Mouse (Mus musculus): Measurements from ENCODE around the gene Gnl3. TPM values are rescaled to one million over a fixed set of nuclear protein-coding genes. Genes with fewer than 3 reads are reported as not detected.

Gene Gnl3
- polyA plus RNA-seq (2015; fragmentation: Illumina TruSeq; extraction: RNeasy Lipid Tissue Mini Kit (QIAGEN cat#74804); ENCODE audit: insufficient read depth, low replicate concordance), result 151 TPM

DNA sequence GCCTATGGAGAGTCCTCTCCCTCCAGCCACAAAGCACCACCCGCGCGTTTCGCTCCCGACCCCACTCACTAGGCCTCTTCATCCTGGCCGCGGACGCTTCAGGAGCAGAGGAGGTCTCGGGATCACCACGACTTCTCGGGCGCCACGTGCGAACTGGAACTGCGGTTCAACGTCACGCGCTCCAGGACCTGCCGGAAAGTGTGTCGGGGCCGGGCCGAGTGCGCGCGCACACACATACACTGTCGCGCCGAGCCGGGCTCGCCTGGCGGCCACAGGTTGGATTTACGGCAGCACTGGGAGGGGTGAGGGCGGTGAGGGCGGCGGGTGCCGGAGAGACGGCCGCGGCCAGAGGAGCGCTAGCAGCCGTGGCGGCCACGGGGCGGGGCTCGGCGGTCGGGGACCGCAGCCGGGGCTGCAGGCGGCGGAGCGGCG is at the start of gene Gnl3, which contains the start of gene Pbrm1:
Gnl3 (minus strand) TSS at position 293 of the 432 bp plus-strand sequence.
Pbrm1 (plus strand) TSS at position 279 of the 432 bp plus-strand sequence.

DNA sequence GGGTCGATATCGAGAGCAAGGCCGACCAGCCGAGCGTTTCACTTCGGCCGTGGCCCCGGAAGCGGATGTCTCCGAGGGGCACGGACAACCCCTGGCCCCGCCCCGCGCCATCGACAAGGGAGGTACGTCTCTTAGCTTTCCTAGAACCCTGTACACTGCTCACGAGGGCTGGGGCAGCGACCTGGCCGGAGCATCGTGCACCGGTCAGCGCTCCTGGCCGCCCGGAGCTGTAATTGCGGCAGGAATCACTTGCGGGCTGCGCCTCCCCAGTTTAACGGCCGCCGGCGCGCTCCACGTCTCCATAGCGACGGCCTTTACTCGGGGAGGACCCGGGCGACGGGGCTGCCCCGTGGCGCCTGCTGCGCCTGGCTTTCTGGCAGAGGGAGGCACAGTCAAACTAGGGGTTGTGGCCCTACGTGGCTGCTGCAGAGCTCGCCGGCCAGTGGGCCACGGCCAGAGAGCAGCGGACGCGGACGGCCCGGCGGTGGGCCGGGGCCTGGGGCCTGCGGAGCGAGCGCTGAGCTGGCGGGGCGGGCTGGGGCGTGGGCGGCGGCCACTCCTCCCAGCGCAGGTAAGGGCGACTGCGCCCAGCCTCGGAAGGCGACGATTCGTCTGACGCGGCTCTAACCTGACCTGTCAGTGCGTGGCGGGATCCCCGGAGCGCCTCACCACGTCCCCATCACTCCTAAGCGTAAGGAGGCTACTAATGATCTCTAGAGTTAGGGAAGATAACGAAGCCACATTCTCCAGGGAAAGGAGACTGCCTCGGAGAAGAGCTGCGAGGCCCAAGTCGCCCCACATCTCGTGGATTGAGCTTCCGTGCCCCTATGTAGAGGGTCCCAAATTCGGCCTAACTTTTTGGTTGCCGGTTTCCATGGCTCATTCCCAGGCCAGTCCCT is 17.4 kb downstream of the Gnl3 start, which contains the start of the genes Glt8d1 and Spcs1:
Glt8d1 (plus strand) TSS at position 94 of the 899 bp plus-strand sequence.
Spcs1 (minus strand) TSS at position 366 of the 899 bp plus-strand sequence.

Other genes with a start within 250 kb of the Gnl3 start
- gene Tmem110, start 193.6 kb downstream of the Gnl3 start, polyA plus RNA-seq (2015; fragmentation: Illumina TruSeq; extraction: RNeasy Lipid Tissue Mini Kit (QIAGEN cat#74804); ENCODE audit: insufficient read depth, low replicate concordance), result 14.4 TPM
- 5.7 TPM for gene Mustn1, start 140.0 kb downstream of the Gnl3 start, polyA plus RNA-seq (2015; fragmentation: Illumina TruSeq; extraction: RNeasy Lipid Tissue Mini Kit (QIAGEN cat#74804); ENCODE audit: insufficient read depth, low replicate concordance)
- gene Itih4, start 132.7 kb downstream of the Gnl3 start, polyA plus RNA-seq (2015; fragmentation: Illumina TruSeq; extraction: RNeasy Lipid Tissue Mini Kit (QIAGEN cat#74804); ENCODE audit: insufficient read depth, low replicate concordance), result 0.52 TPM
- 2.7 TPM for gene Itih3, start 95.4 kb downstream of the Gnl3 start, polyA plus RNA-seq (2015; fragmentation: Illumina TruSeq; extraction: RNeasy Lipid Tissue Mini Kit (QIAGEN cat#74804); ENCODE audit: insufficient read depth, low replicate concordance)
- not detected for gene Itih1, start 75.9 kb downstream of the Gnl3 start, polyA plus RNA-seq (2015; fragmentation: Illumina TruSeq; extraction: RNeasy Lipid Tissue Mini Kit (QIAGEN cat#74804); ENCODE audit: insufficient read depth, low replicate concordance)
- gene Nek4, start 67.8 kb downstream of the Gnl3 start, polyA plus RNA-seq (2015; fragmentation: Illumina TruSeq; extraction: RNeasy Lipid Tissue Mini Kit (QIAGEN cat#74804); ENCODE audit: insufficient read depth, low replicate concordance), result 9.1 TPM
- gene Glt8d1, start 17.8 kb downstream of the Gnl3 start, polyA plus RNA-seq (2015; fragmentation: Illumina TruSeq; extraction: RNeasy Lipid Tissue Mini Kit (QIAGEN cat#74804); ENCODE audit: insufficient read depth, low replicate concordance), result 61.0 TPM
- gene Spcs1, start 17.5 kb downstream of the Gnl3 start, polyA plus RNA-seq (2015; fragmentation: Illumina TruSeq; extraction: RNeasy Lipid Tissue Mini Kit (QIAGEN cat#74804); ENCODE audit: insufficient read depth, low replicate concordance), result 271 TPM
- 58.5 TPM for gene Pbrm1, start within 50 bp of the Gnl3 start, polyA plus RNA-seq (2015; fragmentation: Illumina TruSeq; extraction: RNeasy Lipid Tissue Mini Kit (QIAGEN cat#74804); ENCODE audit: insufficient read depth, low replicate concordance)
- 17.8 TPM for gene Smim4, start 109.8 kb upstream of the Gnl3 start, polyA plus RNA-seq (2015; fragmentation: Illumina TruSeq; extraction: RNeasy Lipid Tissue Mini Kit (QIAGEN cat#74804); ENCODE audit: insufficient read depth, low replicate concordance)
- gene Nt5dc2, start 111.9 kb upstream of the Gnl3 start, polyA plus RNA-seq (2015; fragmentation: Illumina TruSeq; extraction: RNeasy Lipid Tissue Mini Kit (QIAGEN cat#74804); ENCODE audit: insufficient read depth, low replicate concordance), result 3.0 TPM
- 24.1 TPM for gene Stab1, start 149.5 kb upstream of the Gnl3 start, polyA plus RNA-seq (2015; fragmentation: Illumina TruSeq; extraction: RNeasy Lipid Tissue Mini Kit (QIAGEN cat#74804); ENCODE audit: insufficient read depth, low replicate concordance)
- gene Tnnc1, start 189.2 kb upstream of the Gnl3 start, polyA plus RNA-seq (2015; fragmentation: Illumina TruSeq; extraction: RNeasy Lipid Tissue Mini Kit (QIAGEN cat#74804); ENCODE audit: insufficient read depth, low replicate concordance), result 0.69 TPM
- gene Nisch, start 197.8 kb upstream of the Gnl3 start, polyA plus RNA-seq (2015; fragmentation: Illumina TruSeq; extraction: RNeasy Lipid Tissue Mini Kit (QIAGEN cat#74804); ENCODE audit: insufficient read depth, low replicate concordance), result 231 TPM
- 5.0 TPM for gene Sema3g, start 198.7 kb upstream of the Gnl3 start, polyA plus RNA-seq (2015; fragmentation: Illumina TruSeq; extraction: RNeasy Lipid Tissue Mini Kit (QIAGEN cat#74804); ENCODE audit: insufficient read depth, low replicate concordance)
- 18.6 TPM for gene Phf7, start 232.2 kb upstream of the Gnl3 start, polyA plus RNA-seq (2015; fragmentation: Illumina TruSeq; extraction: RNeasy Lipid Tissue Mini Kit (QIAGEN cat#74804); ENCODE audit: insufficient read depth, low replicate concordance)
- 32.3 TPM for gene Bap1, start 232.3 kb upstream of the Gnl3 start, polyA plus RNA-seq (2015; fragmentation: Illumina TruSeq; extraction: RNeasy Lipid Tissue Mini Kit (QIAGEN cat#74804); ENCODE audit: insufficient read depth, low replicate concordance)